Mouse (Mus musculus): ENCODE data around the gene Drc1. TPM values are rescaled to one million over a fixed set of nuclear protein-coding genes. Genes with fewer than 3 reads are reported as not detected.

The Drc1 gene
- polyA plus RNA-seq, 2 experiments, result 0.73 to 0.98 TPM

GRCm38 (mm10) chr5:30382876-30383275 is 101.7 kb downstream of the Drc1 start:
- Histone ChIP-seq H3K9ac (replicated peaks) (no peak overlapping the region), H3K36me3 (replicated peaks; ENCODE audit: control insufficient read depth, insufficient read depth, low read depth) (no peaks in the 10 kb centered on the region), H3K4me3 (ENCODE audit: insufficient read depth in 1 of 2, low read depth in 2 of 2, low read length in 2 of 2) (no peak overlapping the region), H3K27me3 (ENCODE audit: control insufficient read depth, insufficient read depth, low read length) (no peaks in the 10 kb centered on the region), H3K9me3 (ENCODE audit: control insufficient read depth, low read length) (no peaks in the 10 kb centered on the region), H3K4me2 (ENCODE audit: low read depth) (no peak overlapping the region), H3K27ac (no peak overlapping the region), H3K4me1 (replicated peaks; ENCODE audit: control insufficient read depth in 2 of 2, insufficient read depth in 2 of 2, low read length in 1 of 2) (no peaks in the 10 kb centered on the region)
- WGBS (ENCODE audit: insufficient replicate concordance), result 26% methylated on average over 7 of the region's 7 CpGs
- no peak for DNase-seq (ENCODE audit: low read depth in 3 of 3, low spot score in 3 of 3)
- TF ChIP-seq CTCF (IDR thresholded peaks at IDR 0.05; ENCODE audit: low read depth), result no peak
- TF ChIP-seq EP300 (IDR thresholded peaks at IDR 0.05; ENCODE audit: low read depth), result no peak
- ATAC-seq (ENCODE audit: insufficient read depth), result no peak

DNA sequence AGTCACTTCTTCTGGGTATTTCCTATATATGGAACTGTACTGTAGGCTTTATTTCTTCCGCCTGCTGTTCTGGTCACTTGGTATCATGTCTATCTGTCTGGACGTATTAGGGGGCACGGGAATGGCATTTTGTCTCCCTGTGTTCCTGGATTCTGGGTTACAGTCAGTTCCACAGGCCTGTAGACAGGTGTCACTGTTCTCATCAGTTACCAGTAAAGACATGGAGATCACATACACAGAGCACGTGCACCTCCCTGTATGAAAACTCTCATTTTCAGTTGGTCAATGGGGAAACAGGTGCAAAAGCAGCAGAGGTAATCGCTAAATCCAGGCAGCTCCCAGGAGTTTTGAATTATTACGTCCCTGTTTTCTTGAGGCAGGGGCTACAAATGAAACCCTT is 106.5 kb downstream of the Drc1 start:
- ATAC-seq (ENCODE audit: insufficient read depth), result no peak
- no peaks in the 10 kb centered on the region for H3K9me3 ChIP-seq (ENCODE audit: control insufficient read depth, low read length)
- H3K4me3 ChIP-seq (ENCODE audit: insufficient read depth in 1 of 2, low read depth in 2 of 2, low read length in 2 of 2), result no peak overlapping the region
- H3K9ac ChIP-seq (replicated peaks), result no peak overlapping the region
- H3K27me3 ChIP-seq (ENCODE audit: control insufficient read depth, insufficient read depth, low read length), result no peaks in the 10 kb centered on the region
- H3K4me2 ChIP-seq (ENCODE audit: low read depth), result no peak overlapping the region
- TF ChIP-seq EP300 (IDR thresholded peaks at IDR 0.05; ENCODE audit: low read depth), result no peak
- no peak for TF ChIP-seq CTCF (IDR thresholded peaks at IDR 0.05; ENCODE audit: low read depth)
- 70% methylated on average over 6 of the region's 6 CpGs for WGBS (ENCODE audit: insufficient replicate concordance)
- no peaks in the 10 kb centered on the region for H3K36me3 ChIP-seq (replicated peaks; ENCODE audit: control insufficient read depth, insufficient read depth, low read depth)
- no peak overlapping the region for H3K27ac ChIP-seq
- no peaks in the 10 kb centered on the region for H3K4me1 ChIP-seq (replicated peaks; ENCODE audit: control insufficient read depth in 2 of 2, insufficient read depth in 2 of 2, low read length in 1 of 2)
- DNase-seq (ENCODE audit: low read depth in 3 of 3, low spot score in 3 of 3), result no peak

- Histone ChIP-seq H3K4me3 (ENCODE audit: insufficient read depth in 1 of 2, low read depth in 2 of 2, low read length in 2 of 2) (no peak overlapping the region), H3K4me1 (replicated peaks; ENCODE audit: control insufficient read depth in 2 of 2, insufficient read depth in 2 of 2, low read length in 1 of 2) (no peaks in the 10 kb centered on the region), H3K9me3 (ENCODE audit: control insufficient read depth, low read length) (no peaks in the 10 kb centered on the region), H3K36me3 (replicated peaks; ENCODE audit: control insufficient read depth, insufficient read depth, low read depth) (no peaks in the 10 kb centered on the region), H3K9ac (replicated peaks) (no peak overlapping the region), H3K27me3 (ENCODE audit: control insufficient read depth, insufficient read depth, low read length) (no peaks in the 10 kb centered on the region), H3K27ac (no peak overlapping the region), H3K4me2 (ENCODE audit: low read depth) (no peak overlapping the region)
- WGBS (ENCODE audit: insufficient replicate concordance), result 57% methylated on average over 5 of the region's 5 CpGs
- ATAC-seq (ENCODE audit: insufficient read depth) (no peak), DNase-seq (ENCODE audit: low read depth in 3 of 3, low spot score in 3 of 3) (no peak)
- TF ChIP-seq EP300 (IDR thresholded peaks at IDR 0.05; ENCODE audit: low read depth) (no peak), CTCF (IDR thresholded peaks at IDR 0.05; ENCODE audit: low read depth) (no peak)
These were observed 108.6 kb downstream of the Drc1 start for GRCm38 (mm10) chr5:30389836-30390235.

- TF ChIP-seq EP300 (IDR thresholded peaks at IDR 0.05; ENCODE audit: low read depth) (no peak), CTCF (IDR thresholded peaks at IDR 0.05; ENCODE audit: low read depth) (peak; percentile 91)
- Histone ChIP-seq H3K4me2 (ENCODE audit: low read depth) (no peak overlapping the region), H3K9me3 (ENCODE audit: control insufficient read depth, low read length) (no peaks in the 10 kb centered on the region), H3K4me1 (replicated peaks; ENCODE audit: control insufficient read depth in 2 of 2, insufficient read depth in 2 of 2, low read length in 1 of 2) (no peaks in the 10 kb centered on the region), H3K36me3 (replicated peaks; ENCODE audit: control insufficient read depth, insufficient read depth, low read depth) (no peaks in the 10 kb centered on the region), H3K4me3 (ENCODE audit: insufficient read depth in 1 of 2, low read depth in 2 of 2, low read length in 2 of 2) (no peak overlapping the region), H3K9ac (replicated peaks) (no peak overlapping the region), H3K27ac (no peak overlapping the region), H3K27me3 (ENCODE audit: control insufficient read depth, insufficient read depth, low read length) (no peaks in the 10 kb centered on the region)
- WGBS (ENCODE audit: insufficient replicate concordance), result 19% methylated on average over 7 of the region's 7 CpGs
- no peak for ATAC-seq (ENCODE audit: insufficient read depth)
- peak; percentile 13 to 14 (median 14) for DNase-seq (ENCODE audit: low read depth in 3 of 3, low spot score in 3 of 3)
These were observed 110.3 kb downstream of the Drc1 start for GRCm38 (mm10) chr5:30391473-30391872.

DNA sequence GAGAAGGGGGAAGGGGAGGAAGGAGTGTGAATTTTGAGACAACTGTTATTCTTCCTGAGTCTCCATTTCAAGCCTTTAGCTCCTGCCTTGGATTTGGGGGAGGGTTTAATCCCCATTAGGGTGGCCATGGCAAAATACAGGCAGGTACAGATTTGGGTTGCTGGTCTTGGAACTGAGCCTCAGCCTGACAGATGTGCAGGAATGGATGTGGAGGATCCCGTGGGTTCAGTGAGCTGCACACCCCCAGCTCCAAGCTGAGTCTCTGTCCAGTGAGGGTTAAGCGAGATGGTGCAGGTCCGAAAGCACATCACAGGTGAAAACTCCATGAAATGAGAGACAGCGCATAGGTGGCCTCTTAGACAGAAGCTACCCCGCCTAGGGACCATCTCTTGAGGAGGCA is 119.3 kb downstream of the Drc1 start:
- no peaks in the 10 kb centered on the region for H3K9me3 ChIP-seq (ENCODE audit: control insufficient read depth, low read length)
- DNase-seq (ENCODE audit: low read depth in 3 of 3, low spot score in 3 of 3) (no peak), ATAC-seq (ENCODE audit: insufficient read depth) (no peak)
- H3K4me3 ChIP-seq (ENCODE audit: insufficient read depth in 1 of 2, low read depth in 2 of 2, low read length in 2 of 2), result no peak overlapping the region
- H3K27me3 ChIP-seq (ENCODE audit: control insufficient read depth, insufficient read depth, low read length), result no peaks in the 10 kb centered on the region
- H3K27ac ChIP-seq, result no peak overlapping the region
- TF ChIP-seq CTCF (IDR thresholded peaks at IDR 0.05; ENCODE audit: low read depth) (no peak), EP300 (IDR thresholded peaks at IDR 0.05; ENCODE audit: low read depth) (no peak)
- no peak overlapping the region for H3K9ac ChIP-seq (replicated peaks)
- 67% methylated on average over 5 of the region's 5 CpGs for WGBS (ENCODE audit: insufficient replicate concordance)
- H3K4me1 ChIP-seq (replicated peaks; ENCODE audit: control insufficient read depth in 2 of 2, insufficient read depth in 2 of 2, low read length in 1 of 2), result no peaks in the 10 kb centered on the region
- no peak overlapping the region for H3K4me2 ChIP-seq (ENCODE audit: low read depth)
- no peaks in the 10 kb centered on the region for H3K36me3 ChIP-seq (replicated peaks; ENCODE audit: control insufficient read depth, insufficient read depth, low read depth)

Measured in liver, embryonic 14.5 days (tissue).